Mouse (Mus musculus): ENCODE results near the gene Malrd1. TPM values are rescaled to one million over a fixed set of nuclear protein-coding genes. Genes with fewer than 3 reads are reported as not detected.
"Not testable (repeated sequence)": the region's sequence is repeated elsewhere in the genome, so short reads cannot be mapped to it uniquely, and the experiment has no call there.

Gene Malrd1
- total and polyA plus RNA-seq, 3 experiments: under 0.01 TPM; not detected in 2

- TF ChIP-seq TAL1 (conservative IDR thresholded peaks at IDR 0.05; ENCODE audit: low read depth, low read length) (no peak), POLR2AphosphoS5 (IDR thresholded peaks at IDR 0.05; ENCODE audit: insufficient replicate concordance, low read depth, low read length) (no peak), GATA1 (IDR thresholded peaks at IDR 0.05; ENCODE audit: borderline replicate concordance, low read length) (no peak), GATA2 (IDR thresholded peaks at IDR 0.05; ENCODE audit: borderline replicate concordance, low read depth, low read length) (no peak), CTCF (IDR thresholded peaks at IDR 0.05; ENCODE audit: low read depth, low read length) (no peak)
Observed at GRCm38 (mm10) chr2:15932340-15932739, 406.1 kb downstream of the Malrd1 start.

DNA sequence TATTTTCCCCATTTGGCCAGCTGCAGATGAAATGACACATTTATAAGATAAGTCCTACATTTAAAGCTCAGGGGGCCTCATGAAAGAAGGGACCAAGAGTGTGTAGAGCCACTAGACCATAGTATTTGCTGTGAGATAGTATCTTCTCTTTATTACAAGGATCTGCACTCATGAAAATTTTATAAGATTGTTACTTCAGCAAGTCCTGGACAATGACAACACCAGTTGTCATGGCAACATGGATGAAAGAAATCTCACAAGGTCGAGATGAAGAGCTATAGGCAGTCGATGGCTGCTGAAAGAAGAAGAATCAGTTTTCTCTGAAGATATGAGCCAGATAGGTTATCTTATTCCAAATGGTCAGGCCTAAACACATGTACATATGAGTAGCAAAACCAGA lies 476.6 kb downstream of the Malrd1 start:
- TF ChIP-seq GATA2 (IDR thresholded peaks at IDR 0.05; ENCODE audit: borderline replicate concordance, low read depth, low read length): no peak
- TF ChIP-seq GATA1 (IDR thresholded peaks at IDR 0.05; ENCODE audit: borderline replicate concordance, low read length): no peak
- TF ChIP-seq CTCF (IDR thresholded peaks at IDR 0.05; ENCODE audit: low read depth, low read length): no peak
- TF ChIP-seq TAL1 (conservative IDR thresholded peaks at IDR 0.05; ENCODE audit: low read depth, low read length): no peak
- no peak for TF ChIP-seq POLR2AphosphoS5 (IDR thresholded peaks at IDR 0.05; ENCODE audit: insufficient replicate concordance, low read depth, low read length)
- DNase-seq (ENCODE audit: low spot score): no peak
- H3K36me3 ChIP-seq (replicated peaks): no peaks in the 10 kb centered on the region

More at GRCm38 (mm10) chr2:15932340-15932739, 406.1 kb downstream of the Malrd1 start:
- Histone ChIP-seq H3K36me3 (replicated peaks) (no peaks in the 10 kb centered on the region), H3K4me1 (ENCODE audit: insufficient read depth, low read depth, low read length) (no peaks in the 10 kb centered on the region), H3K27me3 (ENCODE audit: insufficient read depth, low read length) (no peaks in the 10 kb centered on the region), H3K9me3 (replicated peaks) (no peaks in the 10 kb centered on the region), H3K4me3 (ENCODE audit: low read depth, low read length) (no peak overlapping the region)
- DNase-seq (ENCODE audit: low spot score) (no peak), ATAC-seq (ENCODE audit: extremely low read depth, insufficient number of reproducible peaks, low FRiP score, poor library complexity, severe bottlenecking) (no peak)

DNA sequence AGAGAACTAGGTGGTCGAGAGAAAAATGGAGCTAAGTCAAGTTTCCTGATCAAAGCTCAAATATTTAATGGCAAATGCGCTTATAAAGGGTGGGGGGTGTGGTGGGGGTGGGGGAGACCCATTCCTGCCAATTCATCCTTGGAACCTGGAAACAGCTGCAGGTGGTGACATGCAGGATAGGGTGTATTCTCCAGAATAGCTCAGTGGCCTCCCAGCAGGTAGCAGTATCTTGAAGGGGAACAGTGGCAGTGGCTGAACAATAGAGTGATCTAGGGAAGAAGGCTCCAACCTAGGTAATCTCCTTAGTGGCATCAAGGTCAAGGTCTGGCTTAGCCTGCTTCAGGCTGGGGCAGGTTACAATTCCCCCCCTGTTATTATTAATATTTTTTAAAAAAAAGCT lies 490.8 kb downstream of the Malrd1 start:
- not testable (repeated sequence) for H3K27me3 ChIP-seq (ENCODE audit: insufficient read depth, low read length); H3K36me3 ChIP-seq (replicated peaks); DNase-seq (ENCODE audit: low spot score); ATAC-seq (ENCODE audit: extremely low read depth, insufficient number of reproducible peaks, low FRiP score, poor library complexity, severe bottlenecking); H3K9me3 ChIP-seq (replicated peaks); H3K4me3 ChIP-seq (ENCODE audit: low read depth, low read length); H3K4me1 ChIP-seq (ENCODE audit: insufficient read depth, low read depth, low read length)

More for the DNA sequence above, 476.6 kb downstream of the Malrd1 start:
- no peak for ATAC-seq (ENCODE audit: extremely low read depth, insufficient number of reproducible peaks, low FRiP score, poor library complexity, severe bottlenecking)
- Histone ChIP-seq H3K4me1 (ENCODE audit: insufficient read depth, low read depth, low read length) (no peaks in the 10 kb centered on the region), H3K27me3 (ENCODE audit: insufficient read depth, low read length) (no peaks in the 10 kb centered on the region), H3K9me3 (replicated peaks) (no peaks in the 10 kb centered on the region), H3K4me3 (ENCODE audit: low read depth, low read length) (no peak overlapping the region)

DNA sequence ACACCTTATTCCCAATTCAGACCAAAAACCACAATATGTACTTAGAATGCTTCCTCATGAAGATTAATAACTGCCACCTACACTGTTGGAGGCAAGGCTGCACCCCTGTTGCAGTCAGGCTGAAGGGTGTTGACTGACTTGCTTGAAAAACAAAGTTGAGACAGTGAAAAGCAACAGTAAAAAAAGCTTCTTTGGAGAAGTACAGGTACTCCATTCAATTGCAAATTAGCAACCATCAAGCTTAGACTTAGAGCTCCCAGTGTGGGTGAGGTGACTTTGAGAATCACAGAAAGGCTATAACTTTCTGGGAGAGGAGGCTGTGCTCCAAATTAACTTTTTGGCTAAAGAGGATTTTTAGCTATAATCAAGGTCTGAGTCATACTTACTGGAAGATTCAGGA lies 491.4 kb downstream of the Malrd1 start:
- H3K9me3 ChIP-seq (replicated peaks); H3K4me3 ChIP-seq (ENCODE audit: low read depth, low read length): not testable (repeated sequence)

GRCm38 (mm10) chr2:16029752-16030151 lies 503.5 kb downstream of the Malrd1 start:
- no peak for ATAC-seq (ENCODE audit: extremely low read depth, insufficient number of reproducible peaks, low FRiP score, poor library complexity, severe bottlenecking)
- no peaks in the 10 kb centered on the region for H3K27me3 ChIP-seq (ENCODE audit: insufficient read depth, low read length)

More for the DNA sequence above, 491.4 kb downstream of the Malrd1 start:
- ATAC-seq (ENCODE audit: extremely low read depth, insufficient number of reproducible peaks, low FRiP score, poor library complexity, severe bottlenecking); H3K27me3 ChIP-seq (ENCODE audit: insufficient read depth, low read length); H3K36me3 ChIP-seq (replicated peaks); DNase-seq (ENCODE audit: low spot score); H3K4me1 ChIP-seq (ENCODE audit: insufficient read depth, low read depth, low read length): not testable (repeated sequence)

DNA sequence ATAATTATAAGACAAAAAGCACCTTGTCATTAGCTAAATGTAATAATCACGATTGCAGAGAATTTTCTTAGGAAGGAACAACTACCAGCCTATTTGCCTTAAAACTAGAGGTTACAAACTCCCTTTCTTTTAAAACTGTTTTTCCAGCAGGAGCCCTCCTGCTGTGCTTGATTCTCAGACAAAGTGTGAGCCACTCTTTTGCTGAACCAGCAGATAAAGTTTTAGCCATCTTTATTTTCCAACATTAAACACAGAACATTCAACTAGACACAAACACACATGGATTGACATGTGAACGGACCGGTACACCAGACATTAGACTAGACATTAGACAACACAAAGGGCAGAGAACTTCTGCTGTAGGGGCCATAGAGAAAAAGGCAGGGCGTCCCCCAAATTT lies 505.3 kb downstream of the Malrd1 start:
- TF ChIP-seq POLR2AphosphoS5 (IDR thresholded peaks at IDR 0.05; ENCODE audit: insufficient replicate concordance, low read depth, low read length) (no peak), CTCF (IDR thresholded peaks at IDR 0.05; ENCODE audit: low read depth, low read length) (no peak), TAL1 (conservative IDR thresholded peaks at IDR 0.05; ENCODE audit: low read depth, low read length) (no peak), GATA1 (IDR thresholded peaks at IDR 0.05; ENCODE audit: borderline replicate concordance, low read length) (no peak), GATA2 (IDR thresholded peaks at IDR 0.05; ENCODE audit: borderline replicate concordance, low read depth, low read length) (no peak)
- DNase-seq (ENCODE audit: low spot score) (no peak), ATAC-seq (ENCODE audit: extremely low read depth, insufficient number of reproducible peaks, low FRiP score, poor library complexity, severe bottlenecking) (no peak)

More at GRCm38 (mm10) chr2:16029752-16030151, 503.5 kb downstream of the Malrd1 start:
- no peaks in the 10 kb centered on the region for H3K36me3 ChIP-seq (replicated peaks)
- H3K4me3 ChIP-seq (ENCODE audit: low read depth, low read length): no peak overlapping the region
- H3K9me3 ChIP-seq (replicated peaks): no peaks in the 10 kb centered on the region
- DNase-seq (ENCODE audit: low spot score): no peak
- TF ChIP-seq POLR2AphosphoS5 (IDR thresholded peaks at IDR 0.05; ENCODE audit: insufficient replicate concordance, low read depth, low read length) (no peak), CTCF (IDR thresholded peaks at IDR 0.05; ENCODE audit: low read depth, low read length) (no peak), TAL1 (conservative IDR thresholded peaks at IDR 0.05; ENCODE audit: low read depth, low read length) (no peak), GATA1 (IDR thresholded peaks at IDR 0.05; ENCODE audit: borderline replicate concordance, low read length) (no peak), GATA2 (IDR thresholded peaks at IDR 0.05; ENCODE audit: borderline replicate concordance, low read depth, low read length) (no peak)
- no peaks in the 10 kb centered on the region for H3K4me1 ChIP-seq (ENCODE audit: insufficient read depth, low read depth, low read length)

DNA sequence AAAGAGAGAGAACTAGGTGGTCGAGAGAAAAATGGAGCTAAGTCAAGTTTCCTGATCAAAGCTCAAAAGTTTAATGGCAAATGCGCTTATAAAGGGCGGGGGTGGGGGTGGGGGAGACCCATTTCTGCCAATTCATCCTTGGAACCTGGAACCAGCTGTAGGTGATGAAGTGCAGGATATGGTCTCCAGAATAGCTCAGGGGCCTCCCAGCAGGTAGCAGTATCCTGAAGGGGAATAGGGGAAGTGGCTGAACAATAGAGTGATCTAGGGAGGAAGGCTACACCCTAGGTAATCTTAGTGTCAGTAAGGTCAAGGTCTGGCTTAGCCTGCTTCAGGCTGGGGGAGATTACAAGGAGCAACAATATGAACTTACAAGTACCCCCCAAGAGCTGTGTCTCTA lies 506.5 kb downstream of the Malrd1 start:
- no peaks in the 10 kb centered on the region for H3K4me1 ChIP-seq (ENCODE audit: insufficient read depth, low read depth, low read length)
- no peak for ATAC-seq (ENCODE audit: extremely low read depth, insufficient number of reproducible peaks, low FRiP score, poor library complexity, severe bottlenecking)
- TF ChIP-seq GATA2 (IDR thresholded peaks at IDR 0.05; ENCODE audit: borderline replicate concordance, low read depth, low read length) (no peak), CTCF (IDR thresholded peaks at IDR 0.05; ENCODE audit: low read depth, low read length) (no peak), GATA1 (IDR thresholded peaks at IDR 0.05; ENCODE audit: borderline replicate concordance, low read length) (no peak), POLR2AphosphoS5 (IDR thresholded peaks at IDR 0.05; ENCODE audit: insufficient replicate concordance, low read depth, low read length) (no peak), TAL1 (conservative IDR thresholded peaks at IDR 0.05; ENCODE audit: low read depth, low read length) (no peak)
- no peaks in the 10 kb centered on the region for H3K9me3 ChIP-seq (replicated peaks)
- DNase-seq (ENCODE audit: low spot score): no peak
- H3K4me3 ChIP-seq (ENCODE audit: low read depth, low read length): no peak overlapping the region
- no peaks in the 10 kb centered on the region for H3K36me3 ChIP-seq (replicated peaks)
- no peaks in the 10 kb centered on the region for H3K27me3 ChIP-seq (ENCODE audit: insufficient read depth, low read length)

More for the DNA sequence above, 505.3 kb downstream of the Malrd1 start:
- H3K9me3 ChIP-seq (replicated peaks): no peaks in the 10 kb centered on the region
- no peaks in the 10 kb centered on the region for H3K27me3 ChIP-seq (ENCODE audit: insufficient read depth, low read length)
- H3K4me1 ChIP-seq (ENCODE audit: insufficient read depth, low read depth, low read length): no peaks in the 10 kb centered on the region
- H3K4me3 ChIP-seq (ENCODE audit: low read depth, low read length): no peak overlapping the region
- no peaks in the 10 kb centered on the region for H3K36me3 ChIP-seq (replicated peaks)

Data from G1E (cell line).